Mouse (Mus musculus) right cerebral cortex, postnatal 25 days (tissue): ENCODE measurements around the gene Mtg1.

Experiments used
- DNase-seq: peaks from one replicate; pipeline ENCODE4 v3.0.0; 2022

Gene Mtg1

GRCm38 (mm10) chr7:140192445-140192844 lies 55.1 kb downstream of the Mtg1 start:
- no peak for DNase-seq

GRCm38 (mm10) chr7:140192851-140193250 lies 55.5 kb downstream of the Mtg1 start:
- no peak for DNase-seq

GRCm38 (mm10) chr7:140194031-140194430 lies 56.7 kb downstream of the Mtg1 start:
- DNase-seq = no peak

- no peak for DNase-seq
Observed at GRCm38 (mm10) chr7:140196002-140196401, 58.6 kb downstream of the Mtg1 start.
